Mouse (Mus musculus): ENCODE results near the gene Olfr455.

DNA sequence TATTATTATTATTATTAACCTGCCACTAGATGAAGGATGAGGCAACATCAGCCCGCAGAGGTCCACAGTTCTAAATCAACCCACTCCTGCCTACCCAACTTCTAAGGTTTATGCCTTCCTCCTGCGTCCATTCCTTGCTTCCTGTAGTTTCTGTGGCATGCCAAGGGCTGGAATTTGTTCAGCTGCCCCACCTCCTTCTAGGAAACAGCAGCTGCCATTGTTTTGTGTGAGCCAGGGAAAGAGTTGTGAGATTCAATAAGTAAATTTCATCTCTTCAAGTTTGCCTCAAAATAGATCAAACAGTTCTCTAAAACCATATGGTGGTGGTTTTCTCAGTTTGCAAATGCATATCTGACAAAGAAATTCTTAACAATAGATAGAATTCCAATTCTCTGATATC is 20.8 kb upstream of the Olfr455 start:
- TF ChIP-seq CTCF (conservative IDR thresholded peaks at IDR 0.05; ENCODE audit: insufficient read depth, insufficient read length, low read depth, low read length) (no peak), POLR2A (IDR thresholded peaks at IDR 0.05; ENCODE audit: low read depth, low read length) (no peak)
